Mouse (Mus musculus): ENCODE measurements around the gene 1110017D15Rik.

- TF ChIP-seq EP300 (IDR thresholded peaks at IDR 0.05; ENCODE audit: low read depth) = no peak
- TF ChIP-seq CTCF (IDR thresholded peaks at IDR 0.05; ENCODE audit: low read depth) = no peak
These were observed 24.2 kb downstream of the 1110017D15Rik start for GRCm38 (mm10) chr4:41492951-41493350.

Measured in liver, embryonic 14.5 days (tissue).